8 mouse cellular contexts compared by ENCODE assay signal in genomic region chr3:122292300-122293222, GRCm38 (mm10). TPM values are rescaled to one million over a fixed set of nuclear protein-coding genes. Genes with fewer than 3 reads are reported as not detected.
DNase-seq lines count a peak whose midpoint lies in the region; ATAC-seq lines count a peak whose summit lies in the region.

No protein-coding gene starts in this region.

- peaks cover 40% of the 10 kb centered on the region for H3K4me1 ChIP-seq in hindbrain, embryonic 10.5 days (replicated peaks)
- H3K4me1 ChIP-seq in lung, embryonic 16.5 days (replicated peaks; ENCODE audit: control insufficient read depth, insufficient read depth, low read length), result peaks cover 9% of the 10 kb centered on the region

- H3K9ac ChIP-seq in lung, embryonic 16.5 days (ENCODE audit: low read length), result peak overlapping the region; percentile 88

- no peaks in the 10 kb centered on the region for H3K27me3 ChIP-seq in hindbrain, embryonic 10.5 days (ENCODE audit: insufficient read depth, poor library complexity, severe bottlenecking)
- no peaks in the 10 kb centered on the region for H3K27me3 ChIP-seq in lung, embryonic 16.5 days (ENCODE audit: control insufficient read depth, insufficient read depth, low read depth, low read length)

- H3K4me2 ChIP-seq in lung, embryonic 16.5 days (ENCODE audit: low read depth, low read length), result peak overlapping the region; percentile 59

- peak; percentile 15 for ATAC-seq in frontal cortex, adult (ENCODE audit: low TSS enrichment)
- peak; percentile 88 for ATAC-seq in lung, embryonic 16.5 days (ENCODE audit: low read depth)

- WGBS in hindbrain, embryonic 10.5 days, result 6% methylated on average over 54 of the region's 54 CpGs
- 4% methylated on average over 54 of the region's 54 CpGs for WGBS in lung, embryonic 16.5 days

- H3K27ac ChIP-seq in hindbrain, embryonic 10.5 days, result peak overlapping the region; percentile 99
- H3K27ac ChIP-seq in lung, embryonic 16.5 days (ENCODE audit: low read length), result peak overlapping the region; percentile 93

- H3K4me3 ChIP-seq in hindbrain, embryonic 10.5 days, result peak overlapping the region; percentile 87
- H3K4me3 ChIP-seq in lung, embryonic 16.5 days (ENCODE audit: low read length), result peak overlapping the region; percentile 85

- no peaks in the 10 kb centered on the region for H3K36me3 ChIP-seq in hindbrain, embryonic 10.5 days
- no peaks in the 10 kb centered on the region for H3K36me3 ChIP-seq in lung, embryonic 16.5 days (ENCODE audit: control insufficient read depth, insufficient read depth, low read length)

- peak; percentile 89 for DNase-seq in MN1 (ENCODE audit: low spot score)
- peak; percentile 94 for DNase-seq in cerebellum, adult 9-10 months
- DNase-seq in hindbrain, embryonic 10.5 days (ENCODE audit: low spot score), result peak; percentile 95
- DNase-seq in layer of hippocampus, adult 9-11 months, result peak; percentile 89
- DNase-seq in ovary, adult 18-20 months (ENCODE audit: low spot score), result peak; percentile 80
- peak; percentile 93 for DNase-seq in thymus, postnatal 0 days (ENCODE audit: low spot score)

- no peaks in the 10 kb centered on the region for H3K9me3 ChIP-seq in hindbrain, embryonic 10.5 days
- H3K9me3 ChIP-seq in lung, embryonic 16.5 days (ENCODE audit: control insufficient read depth, low read length), result no peaks in the 10 kb centered on the region

RNA-seq across cellular contexts. Expression of gene Bcar3, which starts 1.4 kb away (rescaled TPM):
- polyA plus RNA-seq in hindbrain, embryonic 10.5 days (2016; fragmentation: Nextera tagmentation; extraction: Ambion mirVana), result 10.5 and 11.8 TPM in 2 replicates
- polyA plus RNA-seq in lung, embryonic 16.5 days (2015; fragmentation: Nextera tagmentation; extraction: Ambion mirVana), result 14.8 and 16.9 TPM in 2 replicates
- polyA plus RNA-seq in thymus, postnatal 0 days (2015; fragmentation: Nextera tagmentation; extraction: Ambion mirVana), result 4.5 and 5.3 TPM in 2 replicates

RNA-seq across cellular contexts. Expression of gene Dnttip2, which starts 18.4 kb away (rescaled TPM):
- 65.0 and 83.1 TPM in 2 replicates for polyA plus RNA-seq in hindbrain, embryonic 10.5 days (2016; fragmentation: Nextera tagmentation; extraction: Ambion mirVana)
- 60.4 and 61.8 TPM in 2 replicates for polyA plus RNA-seq in lung, embryonic 16.5 days (2015; fragmentation: Nextera tagmentation; extraction: Ambion mirVana)
- 68.5 and 71.5 TPM in 2 replicates for polyA plus RNA-seq in thymus, postnatal 0 days (2015; fragmentation: Nextera tagmentation; extraction: Ambion mirVana)

RNA-seq across cellular contexts. Expression of gene Gclm, which starts 47.2 kb away (rescaled TPM):
- polyA plus RNA-seq in hindbrain, embryonic 10.5 days (2016; fragmentation: Nextera tagmentation; extraction: Ambion mirVana), result 44.3 and 51.2 TPM in 2 replicates
- 72.9 and 78.0 TPM in 2 replicates for polyA plus RNA-seq in lung, embryonic 16.5 days (2015; fragmentation: Nextera tagmentation; extraction: Ambion mirVana)
- polyA plus RNA-seq in thymus, postnatal 0 days (2015; fragmentation: Nextera tagmentation; extraction: Ambion mirVana), result 53.6 and 63.7 TPM in 2 replicates

Comparison
In these comparisons a context has a peak if more than half of its experiments do, and no peak if none do; other contexts are left out.
1. Peak in every context shown above with its lines: DNase-seq, ATAC-seq, H3K4me3 ChIP-seq and H3K27ac ChIP-seq.